Mouse (Mus musculus) spleen, adult 2 months (tissue): ENCODE measurements around the gene Tnn.

Experiments used
- CTCF ChIP-seq: fragments of 200-500 bp; IDR thresholded peaks from 2 replicates; pipeline ENCODE4 v1.5.1; 2011; ENCODE audit warnings: mild to moderate bottlenecking, inconsistent platforms; ENCODE audit not compliant: insufficient read depth, insufficient read length, insufficient replicate concordance; ENCODE audit errors: extremely low read depth
- POLR2A ChIP-seq: fragments of 200-500 bp; IDR thresholded peaks from 2 replicates; pipeline ENCODE4 v1.6.1; 2011; ENCODE audit warnings: low read depth, low read length, inconsistent platforms

- TF ChIP-seq POLR2A (no peak), CTCF (no peak)
Observed at GRCm38 (mm10) chr1:160057657-160058056, 95.7 kb downstream of the Tnn start.
